Mouse (Mus musculus) C2C12 (cell line): ENCODE data around the gene Apoc3. TPM values are rescaled to one million over a fixed set of nuclear protein-coding genes. Genes with fewer than 3 reads are reported as not detected.

Source experiments
- H3K27me3 ChIP-seq: one replicate; pipeline ENCODE4 v1.6.1; 2011; ENCODE audit not compliant: control insufficient read depth, insufficient read depth, insufficient read length
- H3K36me3 ChIP-seq: one replicate; pipeline ENCODE4 v1.6.1; 2011; ENCODE audit not compliant: control insufficient read depth, insufficient read depth
- H3K4me3 ChIP-seq: one replicate; pipeline ENCODE4 v1.5.1; 2011; ENCODE audit warnings: mild to moderate bottlenecking, control low read depth; ENCODE audit not compliant: poor library complexity, insufficient read depth, severe bottlenecking
- H3K79me2 ChIP-seq: one replicate; pipeline ENCODE4 v1.6.1; 2011; ENCODE audit not compliant: control insufficient read depth, insufficient read depth
- H3K79me3 ChIP-seq: one replicate; pipeline ENCODE4 v1.6.1; 2011; ENCODE audit warnings: low read depth, control low read depth
- H3ac ChIP-seq: one replicate; pipeline ENCODE3; 2011; ENCODE audit warnings: low read depth; ENCODE audit not compliant: control insufficient read depth, insufficient read length
- CEBPB ChIP-seq: IDR thresholded peaks from one replicate; pipeline ENCODE4 v1.6.1; 2011; ENCODE audit warnings: low read depth, mild to moderate bottlenecking, control low read depth, moderate library complexity
- CTCF ChIP-seq: IDR thresholded peaks from one replicate; pipeline ENCODE4 v1.5.1; 2011; ENCODE audit not compliant: control insufficient read depth, insufficient read depth, insufficient read length
- FOSL1 ChIP-seq: IDR thresholded peaks from one replicate; pipeline ENCODE4 v1.8.0; 2011; ENCODE audit warnings: mild to moderate bottlenecking, low read length; ENCODE audit not compliant: poor library complexity, insufficient read depth, severe bottlenecking
- MAX ChIP-seq: IDR thresholded peaks from one replicate; pipeline ENCODE4 v1.6.1; 2011; ENCODE audit warnings: mild to moderate bottlenecking, control low read depth
- MYOD1 ChIP-seq: IDR thresholded peaks from one replicate; pipeline ENCODE4 v1.6.1; 2011; ENCODE audit warnings: low read depth; ENCODE audit not compliant: control insufficient read depth, insufficient read length
- MYOG ChIP-seq: IDR thresholded peaks from one replicate; pipeline ENCODE4 v1.6.1; 2011; ENCODE audit not compliant: control insufficient read depth, insufficient read length; ENCODE audit errors: extremely low read depth
- USF1 ChIP-seq: IDR thresholded peaks from one replicate; pipeline ENCODE4 v1.6.1; 2011; ENCODE audit warnings: low read depth, mild to moderate bottlenecking, control low read depth, moderate library complexity
- polyA plus RNA-seq: library from polyadenylated mRNA; unstranded; fragments of >200 nt; fragmentation: generic; extraction: Trizol; gene quantifications from one replicate; pipeline ENCODE4 v1.2.1, GENCODE M21; 2012; ENCODE audit warnings: missing spikeins

The Apoc3 gene
- polyA plus RNA-seq, 1 experiment, result not detected

DNA sequence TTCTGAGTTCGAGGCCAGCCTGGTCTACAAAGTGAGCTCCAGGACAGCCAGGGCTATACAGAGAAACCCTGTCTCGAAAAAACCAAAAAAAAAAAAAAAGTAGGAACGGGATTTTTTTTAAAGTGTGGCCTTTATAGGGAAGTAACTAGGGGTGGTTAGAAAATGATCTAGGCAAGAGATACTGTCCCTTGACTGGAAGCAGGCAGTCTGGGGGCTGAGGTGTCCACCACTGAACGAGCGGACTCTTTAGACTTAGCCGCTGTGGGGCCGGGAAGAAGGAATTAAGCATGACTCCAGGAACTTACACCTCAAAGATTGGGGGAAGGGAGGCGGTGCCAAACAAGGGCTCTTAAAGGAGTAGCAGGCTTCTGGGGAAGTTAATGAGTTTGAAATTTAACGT is 17.3 kb downstream of the Apoc3 start:
- Histone ChIP-seq H3ac (no peak overlapping the region), H3K27me3 (no peaks in the 10 kb centered on the region), H3K36me3 (peaks cover 5% of the 10 kb centered on the region), H3K79me2 (no peaks in the 10 kb centered on the region), H3K4me3 (no peak overlapping the region), H3K79me3 (no peaks in the 10 kb centered on the region)
- no peak for TF ChIP-seq MYOG
- TF ChIP-seq FOSL1, result no peak
- no peak for TF ChIP-seq CEBPB
- no peak for TF ChIP-seq CTCF
- no peak for TF ChIP-seq MAX
- no peak for TF ChIP-seq MYOD1
- no peak for TF ChIP-seq USF1

DNA sequence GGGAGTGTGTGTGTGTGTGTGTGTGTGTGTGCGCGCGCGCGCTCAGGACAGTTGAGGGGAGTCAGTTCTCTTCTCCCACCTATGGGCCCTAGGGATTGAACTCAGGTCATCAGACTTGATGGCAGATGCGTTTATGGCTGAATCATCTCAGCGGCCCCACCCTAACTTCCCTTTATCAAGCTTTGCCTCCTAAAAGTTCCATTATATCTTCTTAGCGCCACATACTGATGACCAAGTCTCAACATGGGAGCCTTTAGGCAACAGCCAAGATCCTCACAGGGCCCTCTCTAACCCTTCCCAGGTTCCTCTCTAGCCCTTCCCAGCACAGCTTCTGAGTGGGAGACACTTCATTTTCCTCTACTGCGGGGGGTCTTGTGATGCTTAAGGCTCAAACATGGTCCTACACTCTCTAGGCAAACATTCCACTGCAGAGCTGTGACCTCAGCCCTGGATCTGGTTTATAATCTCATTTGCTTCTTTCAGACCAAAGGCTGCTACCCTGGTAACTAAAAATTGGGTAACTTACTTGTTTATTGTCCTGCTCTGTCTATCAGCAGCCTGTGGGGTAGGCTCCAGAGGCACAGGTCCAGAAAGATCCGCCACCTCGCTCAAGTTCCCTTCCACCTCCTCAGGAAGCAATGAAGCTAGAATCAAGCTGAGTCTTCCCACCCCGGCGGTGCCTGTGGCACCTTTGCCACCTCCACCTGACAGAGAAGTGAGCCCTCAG is 18.5 kb downstream of the Apoc3 start:
- H3K79me2 ChIP-seq, result no peaks in the 10 kb centered on the region
- no peaks in the 10 kb centered on the region for H3K27me3 ChIP-seq
- H3K4me3 ChIP-seq, result no peak overlapping the region
- no peak overlapping the region for H3ac ChIP-seq
- peaks cover 5% of the 10 kb centered on the region for H3K36me3 ChIP-seq
- no peaks in the 10 kb centered on the region for H3K79me3 ChIP-seq
- no peak for TF ChIP-seq USF1
- TF ChIP-seq MAX, result no peak
- TF ChIP-seq FOSL1, result no peak
- TF ChIP-seq MYOG, result no peak
- no peak for TF ChIP-seq CTCF
- no peak for TF ChIP-seq CEBPB

DNA sequence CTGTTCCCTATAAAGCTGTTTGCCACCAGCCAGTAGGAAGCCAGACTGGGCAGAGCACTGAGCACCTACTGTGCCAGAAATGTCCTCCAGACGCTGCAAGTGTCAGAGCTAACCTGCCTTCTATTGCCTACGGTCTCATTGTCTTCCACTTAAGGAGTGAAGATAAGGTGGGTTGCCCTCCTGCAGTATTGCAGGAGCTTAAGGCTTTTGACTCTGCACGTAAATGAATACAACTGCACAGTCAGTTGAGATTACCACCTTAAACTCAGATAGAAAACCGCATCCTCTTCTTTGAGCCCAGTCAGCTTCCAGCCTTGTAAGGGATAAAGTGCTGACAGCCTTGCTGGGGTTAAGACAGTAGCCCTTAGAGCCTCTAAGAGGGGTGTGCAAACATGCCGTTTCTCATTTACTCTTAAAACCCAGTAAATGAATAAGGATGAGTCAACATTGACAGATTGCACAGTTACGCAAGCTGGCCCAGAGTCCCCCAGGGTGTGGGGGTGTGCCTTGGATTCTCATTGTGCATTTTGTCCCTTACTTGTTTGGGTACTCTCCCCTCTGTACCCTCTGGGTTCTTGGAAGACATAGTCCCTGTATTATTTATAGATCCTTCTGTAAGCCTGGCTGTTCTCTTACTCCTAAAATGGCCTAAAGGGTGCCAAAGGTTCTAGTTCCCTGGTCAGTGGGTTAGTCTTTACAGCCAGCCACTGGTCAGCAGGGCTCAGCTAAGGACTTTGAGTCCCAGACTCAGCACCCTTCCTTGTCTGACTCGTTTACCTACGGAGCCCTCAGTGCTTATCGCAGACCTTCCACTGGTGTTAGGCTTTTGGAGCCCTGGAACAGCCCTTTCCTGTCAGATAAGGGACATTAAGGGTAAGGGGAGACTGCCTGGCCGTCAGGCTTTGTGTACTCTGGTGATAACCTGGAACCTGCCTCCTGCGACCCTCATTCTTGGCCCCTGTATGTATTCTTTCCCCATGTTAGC is 19.8 kb downstream of the Apoc3 start:
- Histone ChIP-seq H3K79me3 (no peaks in the 10 kb centered on the region), H3ac (no peak overlapping the region)

DNA sequence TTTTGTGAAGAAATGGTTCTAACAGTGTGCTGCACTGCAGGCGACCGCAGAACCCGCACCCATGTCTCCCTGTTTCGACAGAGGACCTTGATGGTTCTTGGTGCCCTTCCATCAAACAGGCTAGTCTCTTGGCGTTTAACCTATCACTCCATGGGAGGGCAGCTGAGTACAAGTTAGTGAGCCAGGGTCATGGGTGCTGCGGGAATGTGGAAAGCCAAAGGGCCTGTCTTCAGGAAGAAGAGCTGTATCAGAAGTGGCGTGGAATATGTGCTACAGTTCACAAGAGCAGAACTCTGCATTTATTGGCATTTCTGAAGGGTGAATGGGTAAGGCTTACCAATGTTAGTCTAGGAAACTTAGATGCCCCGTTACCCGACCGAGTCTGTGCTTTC is 20.5 kb downstream of the Apoc3 start:
- Histone ChIP-seq H3K79me2 (no peaks in the 10 kb centered on the region), H3K27me3 (no peaks in the 10 kb centered on the region), H3K36me3 (peaks cover 12% of the 10 kb centered on the region), H3K79me3 (no peaks in the 10 kb centered on the region), H3ac (no peak overlapping the region), H3K4me3 (no peak overlapping the region)
- no peak for TF ChIP-seq USF1
- no peak for TF ChIP-seq MYOG
- TF ChIP-seq MYOD1, result no peak
- TF ChIP-seq FOSL1, result no peak
- TF ChIP-seq MAX, result no peak
- no peak for TF ChIP-seq CEBPB
- no peak for TF ChIP-seq CTCF

More for the DNA sequence above, 19.8 kb downstream of the Apoc3 start:
- no peak overlapping the region for H3K4me3 ChIP-seq
- H3K79me2 ChIP-seq, result no peaks in the 10 kb centered on the region
- H3K36me3 ChIP-seq, result peaks cover 9% of the 10 kb centered on the region
- TF ChIP-seq MAX, result no peak
- TF ChIP-seq CEBPB, result peak; percentile 91
- H3K27me3 ChIP-seq, result no peaks in the 10 kb centered on the region

DNA sequence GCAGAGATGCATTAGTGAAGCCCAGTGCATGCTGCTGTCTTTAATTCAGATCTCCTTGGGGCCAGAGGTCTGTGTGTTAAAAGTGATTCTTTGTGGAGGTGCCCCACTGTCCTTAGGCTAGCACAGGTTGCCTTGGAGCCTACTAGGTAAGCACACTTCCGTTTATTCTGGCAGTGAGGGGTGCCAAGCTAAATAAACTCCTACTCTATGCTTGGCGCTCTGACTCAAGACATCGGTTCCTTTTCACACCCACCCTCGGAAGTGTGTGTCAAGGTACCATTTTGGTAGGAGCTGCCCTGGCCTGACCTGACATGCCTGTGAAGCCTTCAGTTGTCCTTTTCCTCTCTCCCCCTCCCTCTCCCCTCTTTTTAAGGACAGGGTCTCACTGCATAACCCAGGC is 21.2 kb downstream of the Apoc3 start:
- no peak overlapping the region for H3ac ChIP-seq
- no peak overlapping the region for H3K4me3 ChIP-seq
- no peak for TF ChIP-seq USF1
- TF ChIP-seq CTCF, result no peak
- no peak for TF ChIP-seq MYOG
- no peak for TF ChIP-seq MYOD1
- TF ChIP-seq CEBPB, result no peak
- TF ChIP-seq MAX, result no peak
- no peak for TF ChIP-seq FOSL1
- no peaks in the 10 kb centered on the region for H3K79me2 ChIP-seq
- no peaks in the 10 kb centered on the region for H3K27me3 ChIP-seq
- H3K36me3 ChIP-seq, result peaks cover 8% of the 10 kb centered on the region
- no peaks in the 10 kb centered on the region for H3K79me3 ChIP-seq
